Mouse (Mus musculus) intestine, embryonic 15.5 days (tissue): ENCODE measurements at regions not wholly inside any gene's neighbourhood (a gene's known extent, or its start where the extent isn't known, plus 50 kb on each side); places are given as distances from the start of the nearest gene placed in this dataset.

ENCODE experiments used
- ATAC-seq: fragments of 200-750 bp; cut with Nextera tagmentation; 2 replicates; pipeline ENCODE4 v1.8.0; 2017; ENCODE audit warnings: moderate TSS enrichment, moderate library complexity
- H3K27ac ChIP-seq: fragments of 300-500 bp; sonication (generic); 2 replicates; pipeline ENCODE4 v1.5.1; 2015; ENCODE audit warnings: mild to moderate bottlenecking, inconsistent platforms
- H3K27me3 ChIP-seq: fragments of 300-500 bp; sonication (generic); replicated peaks from 2 replicates; pipeline ENCODE4 v1.6.1; 2015; ENCODE audit warnings: inconsistent platforms
- H3K36me3 ChIP-seq: fragments of 300-500 bp; sonication (generic); 2 replicates; pipeline ENCODE4 v1.6.1; 2015; ENCODE audit warnings: inconsistent platforms
- H3K4me1 ChIP-seq: fragments of 300-500 bp; sonication (generic); replicated peaks from 2 replicates; pipeline ENCODE4 v1.6.1; 2015; ENCODE audit warnings: inconsistent platforms
- H3K4me2 ChIP-seq: fragments of 300-500 bp; sonication (generic); replicated peaks from 2 replicates; pipeline ENCODE4 v1.6.1; 2015; ENCODE audit warnings: mild to moderate bottlenecking, inconsistent platforms
- H3K4me3 ChIP-seq: fragments of 300-500 bp; sonication (generic); replicated peaks from 2 replicates; pipeline ENCODE4 v1.5.1; 2015; ENCODE audit warnings: inconsistent platforms
- H3K9ac ChIP-seq: fragments of 300-500 bp; sonication (generic); 2 replicates; pipeline ENCODE4 v1.6.1; 2015; ENCODE audit warnings: inconsistent platforms
- H3K9me3 ChIP-seq: fragments of 300-500 bp; sonication (generic); 2 replicates; pipeline ENCODE4 v1.6.1; 2016; ENCODE audit warnings: inconsistent platforms
- WGBS: fragments of 180-500 bp; shearing (Covaris S2); methylation state at CpG from one replicate; pipeline ENCODE4 v1.1.7; 2015; 5-methylcytosine and 5-hydroxymethylcytosine counted together

DNA sequence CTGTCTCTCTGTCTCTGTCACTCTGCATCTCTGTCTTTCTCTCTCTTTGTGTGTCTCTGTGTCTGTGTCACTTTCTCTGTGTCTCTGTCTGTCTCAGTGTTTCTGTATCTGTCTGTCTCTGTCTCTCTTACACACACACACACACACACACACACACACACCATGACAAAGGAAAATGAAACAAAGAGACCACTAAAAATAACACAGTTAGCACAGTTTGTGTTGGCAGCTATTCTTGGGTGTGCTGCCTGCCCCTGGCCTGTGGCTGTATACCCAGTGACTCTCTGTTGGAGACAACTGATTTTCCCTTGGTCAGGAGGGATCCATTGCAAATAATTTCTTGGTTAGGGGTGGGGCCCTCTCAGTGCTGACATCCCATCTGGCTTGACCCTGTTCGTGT lies 200.8 kb downstream of the Barhl2 start:
- H3K9ac ChIP-seq: no peak overlapping the region
- H3K4me3 ChIP-seq: no peak overlapping the region
- no peaks in the 10 kb centered on the region for H3K9me3 ChIP-seq
- no peaks in the 10 kb centered on the region for H3K27me3 ChIP-seq
- WGBS: 69% methylated on average over 1 of the region's 1 CpGs
- H3K4me2 ChIP-seq: no peak overlapping the region
- no peak for ATAC-seq
- H3K27ac ChIP-seq: no peak overlapping the region
- H3K36me3 ChIP-seq: no peaks in the 10 kb centered on the region
- no peaks in the 10 kb centered on the region for H3K4me1 ChIP-seq

DNA sequence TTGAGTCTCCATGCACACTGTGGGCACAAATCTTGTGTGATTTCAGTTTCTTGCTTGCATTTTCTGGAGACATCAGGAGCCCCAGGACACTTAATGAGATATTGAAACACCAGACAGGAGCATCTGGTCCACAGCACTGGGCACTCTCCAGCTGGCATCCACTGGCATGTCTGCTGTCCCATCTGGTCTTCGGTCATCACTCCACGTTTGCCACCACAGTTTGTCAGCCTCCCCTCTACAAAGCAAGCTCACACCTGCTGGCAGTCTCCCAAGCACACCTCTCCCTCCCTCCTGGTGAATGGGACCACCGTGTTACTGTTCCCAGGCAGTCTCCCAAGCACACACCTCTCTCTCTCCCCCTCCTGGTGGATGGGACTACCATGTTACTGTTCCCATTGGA lies 228.8 kb downstream of the Barhl2 start:
- Histone ChIP-seq H3K27me3 (no peaks in the 10 kb centered on the region), H3K4me1 (no peaks in the 10 kb centered on the region), H3K9ac (no peak overlapping the region), H3K36me3 (no peaks in the 10 kb centered on the region), H3K4me2 (no peak overlapping the region), H3K27ac (no peak overlapping the region), H3K9me3 (no peaks in the 10 kb centered on the region), H3K4me3 (no peak overlapping the region)
- no peak for ATAC-seq
- WGBS: 67% methylated on average over 3 of the region's 3 CpGs

DNA sequence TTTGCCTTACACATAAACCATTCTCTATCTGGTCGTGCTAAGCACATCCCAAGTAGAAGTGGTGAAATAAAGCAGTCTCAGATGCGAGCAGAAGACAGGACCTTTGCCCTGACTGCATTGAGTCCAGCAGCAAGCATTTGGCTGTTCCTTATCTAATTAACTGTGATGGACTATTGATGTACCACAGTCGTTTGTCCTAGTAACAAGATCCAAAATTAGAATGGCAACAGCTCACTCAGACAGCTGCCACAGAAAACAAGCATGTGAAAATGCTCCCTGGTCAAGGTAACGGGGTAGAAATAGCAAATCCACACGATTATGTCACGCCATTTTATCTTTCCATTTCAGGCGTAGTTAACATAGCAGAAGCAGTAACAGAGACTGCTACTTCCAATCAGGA lies 233.8 kb downstream of the Barhl2 start:
- no peaks in the 10 kb centered on the region for H3K9me3 ChIP-seq
- ATAC-seq: no peak
- no peak overlapping the region for H3K9ac ChIP-seq
- no peak overlapping the region for H3K4me2 ChIP-seq
- H3K27me3 ChIP-seq: no peaks in the 10 kb centered on the region
- H3K36me3 ChIP-seq: no peaks in the 10 kb centered on the region
- H3K4me1 ChIP-seq: no peaks in the 10 kb centered on the region
- WGBS: 53% methylated on average over 7 of the region's 7 CpGs
- no peak overlapping the region for H3K4me3 ChIP-seq
- H3K27ac ChIP-seq: no peak overlapping the region

DNA sequence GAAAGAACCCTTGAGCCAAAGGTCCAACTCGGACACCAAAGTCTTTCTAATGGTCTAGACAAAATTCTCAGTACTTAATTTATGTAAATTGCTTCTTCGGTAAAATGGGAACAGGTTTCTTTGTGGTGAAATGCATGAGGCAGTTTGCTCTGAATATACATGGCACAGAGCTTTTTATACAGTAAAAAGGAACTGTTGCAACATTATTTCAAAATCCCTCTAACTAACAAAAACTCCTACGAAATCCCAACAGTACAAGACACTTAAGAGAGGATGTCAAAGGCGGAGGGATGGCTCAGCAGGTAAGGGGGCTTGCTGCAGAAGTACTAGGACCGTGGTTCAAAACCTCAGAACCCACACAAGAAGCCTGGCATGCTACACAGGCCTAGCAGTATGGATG lies 248.4 kb downstream of the Barhl2 start:
- no peak overlapping the region for H3K4me3 ChIP-seq
- no peaks in the 10 kb centered on the region for H3K36me3 ChIP-seq
- H3K27ac ChIP-seq: no peak overlapping the region
- no peaks in the 10 kb centered on the region for H3K4me1 ChIP-seq
- H3K9me3 ChIP-seq: no peaks in the 10 kb centered on the region
- WGBS: 86% methylated on average over 5 of the region's 5 CpGs
- no peak for ATAC-seq
- no peak overlapping the region for H3K4me2 ChIP-seq
- H3K9ac ChIP-seq: no peak overlapping the region
- no peaks in the 10 kb centered on the region for H3K27me3 ChIP-seq

DNA sequence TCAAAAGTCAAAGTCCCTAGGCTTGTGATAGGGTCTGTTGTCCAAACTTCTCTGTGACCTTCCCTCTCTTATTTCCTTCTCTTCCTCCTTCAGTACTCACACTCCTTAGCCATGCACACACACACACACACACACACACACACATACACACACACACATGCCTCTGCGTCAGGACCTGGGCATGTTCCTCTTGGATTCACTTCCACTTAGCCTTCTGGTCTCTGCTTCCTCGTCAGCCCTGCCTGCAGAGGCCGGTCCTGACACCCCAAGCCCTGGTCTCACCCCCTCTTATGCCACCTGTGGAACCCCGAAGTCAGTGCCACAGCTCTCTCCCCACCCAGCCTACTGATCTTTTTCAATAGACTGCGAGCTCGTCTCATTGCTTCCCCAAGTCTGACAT lies 250.3 kb downstream of the Barhl2 start:
- Histone ChIP-seq H3K36me3 (no peaks in the 10 kb centered on the region), H3K9me3 (no peaks in the 10 kb centered on the region), H3K9ac (no peak overlapping the region), H3K27ac (no peak overlapping the region), H3K4me1 (no peaks in the 10 kb centered on the region), H3K27me3 (no peaks in the 10 kb centered on the region), H3K4me2 (no peak overlapping the region), H3K4me3 (no peak overlapping the region)
- no peak for ATAC-seq
- WGBS: 75% methylated on average over 6 of the region's 6 CpGs

DNA sequence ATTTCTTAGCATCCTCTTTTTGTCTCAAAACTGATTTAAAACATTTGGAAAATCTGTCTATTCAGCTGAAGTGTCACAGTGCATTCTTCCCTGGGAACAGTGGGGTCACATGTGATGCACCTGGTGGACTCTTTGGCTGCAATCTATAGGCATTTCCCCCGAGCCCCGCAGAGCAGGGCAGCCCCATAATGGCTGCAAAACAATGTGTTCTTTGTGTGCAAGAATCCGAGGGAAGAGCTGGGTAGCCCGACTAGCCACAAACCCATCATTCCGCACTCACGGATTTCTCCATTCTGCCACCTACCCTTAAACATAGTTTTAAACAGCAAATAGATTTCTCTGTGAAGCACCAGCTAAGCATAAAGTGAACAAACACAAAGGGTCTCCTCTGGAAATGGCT lies 252.2 kb downstream of the Barhl2 start:
- Histone ChIP-seq H3K9me3 (no peaks in the 10 kb centered on the region), H3K4me1 (no peaks in the 10 kb centered on the region), H3K27me3 (no peaks in the 10 kb centered on the region), H3K4me3 (no peak overlapping the region), H3K36me3 (no peaks in the 10 kb centered on the region), H3K9ac (no peak overlapping the region), H3K4me2 (no peak overlapping the region), H3K27ac (no peak overlapping the region)
- 63% methylated on average over 6 of the region's 6 CpGs for WGBS
- no peak for ATAC-seq

DNA sequence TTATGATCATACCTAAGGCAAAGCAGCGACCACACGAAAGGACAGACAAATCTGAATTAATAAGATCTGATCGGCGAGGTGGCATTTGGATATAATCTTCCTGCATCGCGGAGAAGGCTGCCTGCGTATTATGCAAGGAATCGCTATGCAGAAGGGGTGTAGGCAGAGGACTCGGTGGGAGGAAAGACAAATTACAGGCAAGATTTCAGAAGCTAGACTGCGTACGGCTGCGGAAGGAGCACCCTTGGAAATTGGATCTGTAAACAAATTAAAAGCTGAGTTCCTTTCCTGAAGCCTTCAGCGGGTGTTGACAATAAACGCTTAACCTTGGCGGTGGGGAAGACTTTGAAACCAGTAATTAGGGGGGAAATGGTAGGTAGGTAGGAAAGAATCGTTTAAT lies 257.3 kb downstream of the Barhl2 start:
- no peaks in the 10 kb centered on the region for H3K4me1 ChIP-seq
- H3K4me2 ChIP-seq: peak overlapping the region; percentile 18; the same call in 1 of the 2 replicates
- no peaks in the 10 kb centered on the region for H3K27me3 ChIP-seq

DNA sequence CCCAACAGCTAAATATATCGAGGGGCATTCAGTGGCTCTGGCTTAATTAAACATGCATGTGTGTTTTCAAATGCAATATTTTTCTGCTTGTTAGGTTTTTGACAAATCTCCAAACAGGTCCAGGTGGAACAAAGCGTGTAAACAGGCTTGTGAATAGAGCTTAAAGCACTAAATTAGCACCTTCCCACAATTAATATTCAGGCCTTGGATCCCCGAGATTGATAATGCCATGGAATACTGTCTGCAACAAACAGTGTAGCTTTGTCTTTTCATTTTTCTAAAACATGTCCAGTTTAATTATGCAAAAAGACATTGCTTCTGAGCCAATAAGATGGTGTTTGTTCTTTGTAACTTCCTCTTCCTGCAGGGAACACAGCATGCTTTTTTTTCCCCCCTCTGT lies 258.9 kb downstream of the Barhl2 start:
- 89% methylated on average over 3 of the region's 3 CpGs for WGBS
- H3K4me2 ChIP-seq: no peak overlapping the region
- H3K9me3 ChIP-seq: no peaks in the 10 kb centered on the region
- no peaks in the 10 kb centered on the region for H3K4me1 ChIP-seq
- H3K9ac ChIP-seq: no peak overlapping the region
- no peak overlapping the region for H3K4me3 ChIP-seq
- no peak overlapping the region for H3K27ac ChIP-seq
- no peaks in the 10 kb centered on the region for H3K27me3 ChIP-seq
- ATAC-seq: no peak
- H3K36me3 ChIP-seq: no peaks in the 10 kb centered on the region

More for the DNA sequence above, 257.3 kb downstream of the Barhl2 start:
- no peaks in the 10 kb centered on the region for H3K9me3 ChIP-seq
- no peak overlapping the region for H3K9ac ChIP-seq
- no peaks in the 10 kb centered on the region for H3K36me3 ChIP-seq
- ATAC-seq: no peak
- WGBS: 52% methylated on average over 16 of the region's 16 CpGs
- no peak overlapping the region for H3K27ac ChIP-seq
- H3K4me3 ChIP-seq: no peak overlapping the region

DNA sequence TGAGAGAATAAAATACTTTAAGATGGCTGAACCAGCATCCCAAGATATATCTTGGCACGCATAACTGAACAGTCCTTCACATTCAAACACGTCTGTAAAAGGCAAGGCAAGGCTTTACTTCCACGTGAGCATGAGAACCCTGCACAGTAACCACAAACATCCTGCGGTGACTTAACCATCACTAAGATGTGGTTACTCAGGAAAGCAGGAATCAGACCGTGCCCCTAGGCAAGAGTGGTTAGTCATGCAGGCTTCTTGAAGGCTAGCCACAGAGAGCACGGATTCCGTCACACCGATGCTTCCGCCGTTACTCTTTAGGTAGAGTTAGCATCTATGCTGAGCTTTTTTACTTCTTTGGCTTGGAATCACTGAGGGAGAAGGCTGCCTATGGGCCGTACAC lies 266.8 kb downstream of the Barhl2 start:
- H3K27me3 ChIP-seq: no peaks in the 10 kb centered on the region
- H3K27ac ChIP-seq: no peak overlapping the region
- WGBS: 88% methylated on average over 11 of the region's 11 CpGs
- ATAC-seq: no peak
- H3K9me3 ChIP-seq: no peaks in the 10 kb centered on the region
- no peak overlapping the region for H3K4me3 ChIP-seq
- no peaks in the 10 kb centered on the region for H3K36me3 ChIP-seq
- no peak overlapping the region for H3K4me2 ChIP-seq
- H3K9ac ChIP-seq: no peak overlapping the region
- no peaks in the 10 kb centered on the region for H3K4me1 ChIP-seq

DNA sequence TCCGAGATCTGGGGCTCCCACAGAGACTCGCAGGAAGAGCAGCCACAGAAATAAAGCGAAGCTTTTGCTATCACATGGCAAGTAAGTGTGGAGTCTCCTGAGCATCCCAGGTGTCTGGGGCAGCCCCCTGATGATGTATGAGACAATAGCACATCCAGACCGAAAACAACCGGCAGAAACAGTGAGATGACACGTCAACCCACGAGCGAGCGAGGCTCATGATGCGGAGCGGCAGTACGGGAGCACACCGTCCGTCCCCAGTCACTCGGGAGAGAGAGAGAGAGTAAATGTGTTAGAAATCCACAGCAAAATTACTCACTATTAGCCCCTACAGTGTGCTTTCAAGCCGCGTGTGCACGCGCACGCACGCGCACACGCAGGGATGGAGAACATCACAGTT lies 276.2 kb downstream of the Barhl2 start:
- 88% methylated on average over 23 of the region's 23 CpGs for WGBS
- no peak for ATAC-seq
- H3K4me3 ChIP-seq: no peak overlapping the region

DNA sequence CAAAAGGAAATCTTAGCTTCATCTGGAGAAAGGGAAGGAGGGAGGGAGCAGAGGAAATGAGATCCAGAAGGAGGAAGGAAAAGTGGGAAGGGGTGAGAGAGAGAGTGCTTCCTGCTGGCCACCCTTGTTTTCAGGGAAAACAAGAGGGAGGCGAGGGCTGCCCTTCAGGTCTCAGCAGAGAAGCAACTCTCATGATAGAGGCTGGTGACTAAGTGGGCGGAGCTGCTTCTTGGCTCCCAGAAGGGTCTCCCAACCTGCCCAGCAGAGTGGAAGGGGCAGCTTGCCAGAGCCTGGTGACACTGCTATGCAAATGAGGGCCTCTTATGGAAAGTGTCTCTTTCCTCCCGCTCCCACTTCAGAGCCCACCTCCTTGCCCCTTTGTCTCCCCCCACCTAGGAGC lies 285.8 kb downstream of the Barhl2 start:
- 14% methylated on average over 3 of the region's 3 CpGs for WGBS
- H3K27ac ChIP-seq: no peak overlapping the region
- H3K27me3 ChIP-seq: no peaks in the 10 kb centered on the region
- no peak for ATAC-seq
- H3K4me3 ChIP-seq: no peak overlapping the region
- no peaks in the 10 kb centered on the region for H3K36me3 ChIP-seq
- no peak overlapping the region for H3K4me2 ChIP-seq
- no peaks in the 10 kb centered on the region for H3K9me3 ChIP-seq
- H3K4me1 ChIP-seq: no peaks in the 10 kb centered on the region
- no peak overlapping the region for H3K9ac ChIP-seq

More for the DNA sequence above, 276.2 kb downstream of the Barhl2 start:
- no peak overlapping the region for H3K4me2 ChIP-seq
- no peaks in the 10 kb centered on the region for H3K36me3 ChIP-seq
- H3K9me3 ChIP-seq: no peaks in the 10 kb centered on the region
- H3K4me1 ChIP-seq: no peaks in the 10 kb centered on the region
- H3K9ac ChIP-seq: no peak overlapping the region
- H3K27me3 ChIP-seq: no peaks in the 10 kb centered on the region
- no peak overlapping the region for H3K27ac ChIP-seq

DNA sequence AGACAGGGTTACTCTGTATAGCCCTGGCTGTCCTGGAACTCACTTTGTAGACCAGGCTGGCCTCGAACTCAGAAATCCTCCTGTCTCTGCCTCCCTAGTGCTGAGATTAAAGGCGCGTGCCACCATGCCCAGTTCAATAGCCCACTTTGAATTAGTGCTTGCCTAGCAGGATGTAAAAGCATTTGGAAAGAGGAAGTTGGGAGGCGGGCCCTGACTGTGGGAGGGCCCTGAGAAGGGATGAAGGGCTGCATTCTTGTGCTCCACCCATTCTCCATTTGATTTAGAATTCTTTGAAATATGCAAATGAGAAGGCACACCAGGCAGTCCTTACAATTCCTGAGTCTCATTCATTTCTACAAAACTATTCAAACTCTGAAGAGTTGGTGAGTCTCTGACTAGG lies 287.6 kb downstream of the Barhl2 start:
- Histone ChIP-seq H3K9ac (no peak overlapping the region), H3K36me3 (no peaks in the 10 kb centered on the region), H3K4me3 (no peak overlapping the region), H3K4me2 (no peak overlapping the region), H3K27ac (no peak overlapping the region), H3K27me3 (no peaks in the 10 kb centered on the region), H3K4me1 (no peaks in the 10 kb centered on the region), H3K9me3 (no peaks in the 10 kb centered on the region)
- WGBS: 93% methylated on average over 4 of the region's 4 CpGs
- ATAC-seq: no peak

DNA sequence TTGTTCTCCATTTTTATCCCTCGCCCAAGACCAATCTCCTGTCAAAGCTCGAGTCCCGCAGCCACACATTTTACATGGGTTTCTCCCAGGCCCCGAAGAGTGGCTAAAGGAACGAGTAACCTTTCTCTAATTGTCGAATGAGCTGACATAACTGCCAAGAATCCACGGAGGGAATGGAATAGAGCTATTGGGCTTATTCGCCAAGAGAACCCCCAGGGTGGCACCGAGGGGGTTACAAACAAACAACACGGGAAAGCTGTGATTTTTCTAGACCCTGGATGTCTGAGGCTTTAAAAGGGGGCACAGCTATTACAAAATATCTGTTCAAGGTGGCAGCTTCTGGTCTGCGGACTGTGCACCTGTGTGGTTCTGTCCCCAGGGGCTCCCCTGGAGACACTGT lies 290.4 kb downstream of the Barhl2 start:
- Histone ChIP-seq H3K9me3 (no peaks in the 10 kb centered on the region), H3K9ac (no peak overlapping the region), H3K27ac (no peak overlapping the region), H3K4me1 (no peaks in the 10 kb centered on the region), H3K4me3 (no peak overlapping the region), H3K36me3 (no peaks in the 10 kb centered on the region), H3K4me2 (no peak overlapping the region), H3K27me3 (no peaks in the 10 kb centered on the region)
- no peak for ATAC-seq
- WGBS: 86% methylated on average over 11 of the region's 11 CpGs

DNA sequence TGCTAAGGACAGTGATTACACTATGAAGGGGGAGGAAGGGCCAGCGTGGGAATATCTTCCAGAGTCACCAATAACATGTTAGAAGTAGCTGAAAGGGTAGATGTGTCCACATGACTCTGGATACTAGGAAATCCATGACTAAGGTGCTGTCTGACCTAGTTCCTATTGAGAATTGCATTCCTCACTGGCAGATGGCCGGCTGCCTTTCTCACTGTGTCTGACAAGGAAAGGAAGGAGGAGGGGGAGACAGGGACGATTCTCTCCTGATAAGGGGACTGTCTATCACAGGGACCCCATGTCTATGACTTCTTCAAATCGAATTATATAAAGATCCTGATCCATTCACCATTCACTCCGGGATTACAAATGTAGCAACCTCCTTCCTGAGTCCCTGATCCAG lies 289.9 kb downstream of the Zfp326 start:
- WGBS: 72% methylated on average over 5 of the region's 5 CpGs

More for the DNA sequence above, 289.9 kb downstream of the Zfp326 start:
- no peaks in the 10 kb centered on the region for H3K27me3 ChIP-seq
- no peaks in the 10 kb centered on the region for H3K9me3 ChIP-seq
- no peaks in the 10 kb centered on the region for H3K36me3 ChIP-seq
- H3K27ac ChIP-seq: no peak overlapping the region
- H3K4me2 ChIP-seq: no peak overlapping the region
- ATAC-seq: no peak
- H3K4me1 ChIP-seq: no peaks in the 10 kb centered on the region
- H3K4me3 ChIP-seq: no peak overlapping the region
- no peak overlapping the region for H3K9ac ChIP-seq
